Mouse (Mus musculus): Measurements from ENCODE around the gene Socs3.
A peak's percentile ranks its signal among the peaks of the same experiment; 100 is the strongest.

The Socs3 gene

DNA sequence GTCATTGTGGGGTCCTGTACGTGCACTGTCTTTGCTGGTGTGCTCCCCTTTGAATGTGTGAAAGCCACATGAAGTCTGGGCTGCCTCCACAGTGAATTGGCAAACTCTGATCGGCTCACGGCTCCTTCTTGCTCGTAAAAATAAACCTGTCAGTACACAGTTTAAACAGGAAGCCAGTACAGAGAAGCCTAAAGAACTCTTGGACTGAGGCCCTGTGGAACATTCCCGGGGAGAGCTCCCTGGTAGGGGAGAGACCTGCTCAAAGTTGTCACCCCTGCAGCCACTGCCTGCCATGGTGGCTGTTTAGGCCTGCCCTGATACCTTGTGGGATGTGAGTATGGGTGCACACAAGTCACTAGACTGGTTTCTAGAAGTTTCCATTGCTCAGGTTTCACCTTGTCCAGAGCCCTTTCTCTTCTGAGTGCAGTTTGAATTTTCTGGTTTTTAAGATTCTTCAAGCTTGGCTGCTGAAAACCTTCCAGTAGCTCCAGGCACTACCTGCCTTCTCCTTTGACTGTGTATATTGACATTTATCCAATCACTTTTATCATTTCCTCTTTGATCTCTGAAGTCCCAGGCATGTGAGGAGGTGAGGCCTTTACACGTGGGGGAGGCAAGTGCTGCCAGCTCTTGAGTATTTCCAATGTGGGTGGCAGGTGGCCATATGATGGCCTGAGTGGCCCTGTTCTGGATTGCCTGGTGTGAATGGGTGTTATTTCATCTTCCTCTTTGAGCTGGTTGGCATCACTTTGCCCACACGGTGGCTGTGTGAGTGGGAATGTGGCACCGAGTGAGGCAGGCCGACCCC, 24.6 kb upstream of the Socs3 start:
- peak; percentile 43 to 55 for DNase-seq

GRCm38 (mm10) chr11:117993190-117994175, 23.6 kb upstream of the Socs3 start:
- no peak for DNase-seq

- peak in 1 of 2 experiments; percentile 25 for DNase-seq
Observed at GRCm38 (mm10) chr11:117991502-117992470, 21.9 kb upstream of the Socs3 start.

DNA sequence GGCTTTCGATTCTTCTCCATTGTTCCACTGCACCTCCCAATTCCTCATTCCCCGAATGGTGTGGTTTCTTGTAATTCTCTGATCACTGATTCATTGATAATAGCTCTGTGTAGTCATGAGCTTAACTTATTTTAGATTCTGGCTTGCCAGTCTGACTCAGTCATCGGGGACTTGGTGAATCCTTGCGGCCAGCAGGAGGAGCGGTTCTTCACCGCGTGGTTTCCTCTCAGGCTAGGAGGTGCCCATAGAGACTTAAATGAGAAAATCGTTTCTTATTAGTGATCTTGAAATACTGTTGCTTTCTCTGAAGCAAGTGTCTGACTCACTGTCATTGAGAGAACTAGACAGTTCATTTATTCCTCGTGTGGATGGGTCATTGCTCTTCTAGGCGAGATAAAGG, 20.1 kb upstream of the Socs3 start:
- no peak for DNase-seq

DNA sequence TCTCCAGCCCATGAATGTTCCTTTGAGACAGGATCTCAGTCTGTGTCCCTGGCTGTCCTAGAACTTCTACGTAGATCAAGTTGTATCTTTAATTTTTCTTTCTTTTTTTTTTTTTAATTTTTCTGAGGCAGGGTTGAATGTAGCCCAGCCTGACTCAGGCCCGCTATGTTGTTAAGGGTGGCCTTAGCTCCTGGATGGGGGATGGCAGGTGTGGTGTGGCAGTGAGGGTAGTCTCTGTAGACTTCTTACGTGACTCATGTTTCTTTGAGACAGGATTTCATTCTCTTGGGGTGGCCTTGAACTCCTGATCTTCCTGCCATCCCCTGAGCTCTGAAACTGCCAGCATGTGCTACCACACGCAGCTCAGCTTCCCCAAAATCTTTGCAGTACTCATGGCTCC, 19.4 kb upstream of the Socs3 start:
- DNase-seq = no peak

- peak; percentile 55 to 59 for DNase-seq
Observed at GRCm38 (mm10) chr11:117987968-117988367, 18.1 kb upstream of the Socs3 start.

DNA sequence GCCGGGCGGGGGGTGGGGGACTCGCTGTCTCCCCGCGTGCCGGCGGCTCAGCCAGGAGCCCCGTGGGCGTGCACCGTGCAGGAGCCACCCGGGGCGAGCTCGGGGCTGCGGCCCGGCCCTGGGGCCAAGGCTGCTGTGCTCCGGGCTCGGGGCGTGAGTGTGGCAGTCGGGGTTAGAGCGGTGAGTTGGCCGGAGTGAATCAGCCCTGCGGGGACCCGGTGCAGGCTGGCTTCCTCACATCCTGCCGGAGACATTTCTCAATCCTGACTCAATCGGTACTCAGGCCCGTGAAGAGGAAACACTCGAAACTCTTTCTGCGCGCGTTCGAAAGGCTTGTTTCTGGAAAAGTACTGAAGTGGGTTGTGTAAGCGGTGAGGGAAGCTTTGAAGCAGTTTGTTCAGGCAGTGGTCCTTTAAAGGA, 17.2 kb upstream of the Socs3 start:
- DNase-seq = no peak

GRCm38 (mm10) chr11:117986126-117987031, 16.5 kb upstream of the Socs3 start, which contains the start of gene Pgs1:
Gene Pgs1 (plus strand): TSS chr11:117986292.
- DNase-seq = peak; percentile 84 to 90

DNA sequence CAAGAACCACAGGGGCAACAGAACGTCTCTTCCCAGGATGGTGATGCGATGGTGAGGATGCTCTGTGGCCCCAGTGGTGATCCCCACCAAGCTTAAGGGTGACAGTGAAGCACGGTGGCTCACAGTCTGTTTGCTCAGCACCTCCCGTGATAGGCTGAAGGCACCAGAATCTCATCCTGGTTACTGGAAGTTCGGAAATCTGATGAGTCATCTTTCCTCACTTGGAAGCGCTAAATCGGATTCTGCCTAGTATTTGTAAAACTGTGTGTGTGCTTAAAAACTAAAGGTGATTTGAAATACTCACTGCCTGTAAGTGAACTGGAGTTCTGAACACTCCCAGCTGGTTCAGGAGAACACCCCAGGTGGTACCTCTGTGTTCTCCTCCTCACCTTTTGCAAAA, 13.9 kb upstream of the Socs3 start:
- DNase-seq = no peak

DNA sequence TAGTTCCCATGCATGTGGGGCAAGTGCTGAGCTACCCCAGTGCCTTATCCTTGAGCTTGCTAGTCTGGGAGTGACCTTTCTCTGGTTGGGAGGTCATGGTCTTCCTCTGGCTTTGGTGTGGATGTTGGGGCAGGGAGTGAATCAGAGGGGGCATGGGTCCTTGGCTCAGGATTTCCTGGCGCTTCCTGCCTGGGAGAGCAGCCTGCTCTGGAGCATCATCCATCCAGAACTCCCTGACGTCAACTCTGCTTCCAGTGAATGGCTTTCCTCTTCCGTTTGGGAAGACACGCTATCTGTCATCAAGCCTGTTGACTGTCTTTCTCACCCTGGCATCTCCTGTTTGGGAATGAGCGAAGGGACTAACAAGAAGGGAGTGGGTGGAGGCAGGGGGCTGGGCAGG, 12.6 kb upstream of the Socs3 start:
- DNase-seq = peak in 1 of 2 experiments; percentile 38

DNA sequence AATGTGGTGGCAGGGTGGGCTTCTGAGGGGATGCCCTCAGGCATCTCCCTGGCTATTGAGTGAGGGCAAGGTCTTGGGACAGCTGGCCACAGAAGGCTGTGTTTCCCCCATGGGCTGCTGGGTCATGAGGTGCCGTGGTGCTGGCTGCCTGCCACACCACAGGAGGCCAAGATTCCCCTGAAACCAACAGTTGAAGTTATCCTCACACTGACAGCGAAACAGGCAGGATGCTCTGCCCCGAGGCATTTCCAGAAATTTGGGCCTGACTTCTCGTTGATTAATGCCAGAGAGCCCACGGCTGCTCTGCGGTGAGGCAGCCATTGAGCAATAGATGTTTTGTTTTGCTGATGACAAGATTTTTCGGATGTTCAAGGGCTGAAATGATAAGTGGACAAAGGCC, 9.5 kb upstream of the Socs3 start:
- no peak for DNase-seq

DNA sequence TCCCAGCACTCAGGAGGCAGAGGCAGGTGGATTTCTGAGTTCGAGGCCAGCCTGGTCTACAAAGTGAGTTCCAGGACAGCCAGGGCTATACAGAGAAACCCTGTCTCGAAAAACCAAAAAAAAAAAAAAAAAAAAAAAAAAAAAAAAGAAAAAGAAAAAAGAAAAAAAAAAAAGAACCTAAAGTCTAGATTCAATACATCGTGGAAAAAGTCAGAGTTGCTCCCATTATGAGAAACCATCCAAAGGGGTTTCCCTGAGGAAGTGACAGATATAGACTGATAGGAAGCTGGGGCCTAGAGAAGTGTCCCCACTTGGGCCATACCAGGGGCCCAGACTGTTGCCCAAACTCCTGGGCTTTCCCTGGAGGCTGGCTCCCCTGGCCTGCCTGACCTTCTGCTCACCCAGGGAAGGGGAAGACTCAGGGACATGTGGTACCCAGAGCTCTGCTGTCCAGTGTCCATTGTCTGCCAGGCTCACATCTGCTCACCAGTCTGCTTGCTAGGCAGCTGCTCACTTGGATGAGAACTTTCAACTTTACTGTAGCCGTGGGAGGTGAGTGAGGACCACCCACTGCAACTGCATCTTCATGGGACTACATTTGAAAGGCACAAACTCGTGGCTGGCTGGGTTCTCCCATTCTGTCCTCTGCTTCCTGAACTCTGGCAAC, 8.0 kb upstream of the Socs3 start:
- DNase-seq = no peak

DNA sequence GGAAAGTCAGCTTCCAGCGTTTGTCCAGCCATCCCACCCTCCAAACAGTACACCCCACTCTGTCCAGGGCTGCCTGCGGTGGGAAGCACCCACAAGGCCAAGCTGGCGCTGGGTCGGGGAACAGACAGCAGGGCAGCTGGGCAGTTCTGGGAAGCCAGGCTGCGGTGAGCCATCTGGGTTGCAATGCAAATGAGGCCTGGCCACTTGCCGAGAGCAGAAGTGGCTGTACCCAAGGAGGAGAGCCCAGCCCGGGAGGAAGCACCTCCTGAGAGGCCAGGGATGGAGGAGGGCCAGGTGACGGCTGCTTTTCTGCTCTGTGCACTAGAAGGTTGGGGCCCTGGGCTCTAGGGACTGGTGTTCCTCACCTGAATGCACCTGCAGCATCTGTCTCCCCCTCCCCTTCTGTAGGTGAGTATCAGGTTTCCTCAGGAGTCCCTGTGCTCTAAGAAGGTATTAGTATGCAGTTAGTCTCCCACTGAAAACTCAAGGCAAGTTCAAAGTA, 6.3 kb upstream of the Socs3 start:
- DNase-seq = peak in 1 of 2 experiments; percentile 54

DNA sequence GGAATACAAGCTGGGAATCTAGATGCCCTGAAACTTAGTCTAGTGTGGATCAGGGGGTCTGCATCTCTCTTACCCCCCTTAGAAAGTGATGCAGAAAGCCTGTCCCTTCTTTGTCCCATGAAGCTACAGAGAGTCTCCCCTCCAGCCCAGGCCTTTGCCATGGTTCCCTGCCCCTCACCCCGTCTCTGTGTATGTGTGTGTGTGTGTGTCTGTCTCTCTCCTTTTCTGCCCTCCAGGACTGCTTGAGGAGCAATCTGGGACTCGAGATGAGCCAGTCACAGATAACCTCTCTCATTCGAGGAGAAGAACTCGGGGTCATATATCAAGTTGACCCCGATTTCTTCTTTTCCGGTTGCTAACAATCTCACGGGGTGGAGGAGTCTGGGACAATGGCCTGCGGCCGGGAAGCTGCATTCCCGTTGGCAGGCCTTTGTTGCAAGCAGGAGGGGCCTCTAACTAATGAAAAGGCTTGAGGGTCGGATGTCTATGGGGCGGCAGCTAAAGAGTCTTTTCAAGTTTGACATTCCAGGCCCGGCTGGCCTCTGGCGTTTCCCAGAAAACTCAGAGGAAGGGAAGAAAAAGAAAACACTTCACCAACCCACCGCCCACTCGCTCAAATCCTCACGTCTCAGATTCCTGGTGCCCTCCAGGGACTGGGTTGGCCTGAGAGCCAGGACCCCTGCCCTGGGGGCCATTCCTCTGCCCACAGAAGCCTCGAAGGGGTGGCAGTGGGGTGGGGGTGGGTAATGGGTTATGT, 5.5 kb upstream of the Socs3 start:
- no peak for DNase-seq

- no peak for DNase-seq
Observed at GRCm38 (mm10) chr11:117974327-117975125, 4.7 kb upstream of the Socs3 start.

GRCm38 (mm10) chr11:117973569-117973968, 3.7 kb upstream of the Socs3 start:
- no peak for DNase-seq

- DNase-seq = no peak
Observed at GRCm38 (mm10) chr11:117972656-117973558, 3.1 kb upstream of the Socs3 start.
